Mouse (Mus musculus): ENCODE data around the gene Ntm.

Gene Ntm

DNA sequence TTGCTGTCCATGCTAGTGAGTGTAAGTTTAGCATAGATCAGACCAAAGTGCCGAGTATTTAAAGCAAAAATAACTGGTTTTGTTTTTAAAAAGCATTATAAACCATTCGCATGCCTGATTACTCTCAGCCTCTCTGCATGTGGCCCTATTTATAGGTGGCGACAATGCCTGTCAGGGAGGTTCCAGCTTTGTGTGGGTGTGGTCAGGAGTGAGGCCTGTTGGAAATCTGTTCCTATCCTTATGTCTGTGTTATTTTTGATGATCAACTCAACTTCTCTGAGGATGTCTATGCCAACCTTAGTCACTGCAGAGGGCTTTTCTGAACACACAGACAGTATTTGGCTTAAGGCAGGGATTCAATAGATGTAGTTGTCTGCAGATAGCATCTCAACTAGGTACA, 78.9 kb downstream of the Ntm start:
- DNase-seq (ENCODE audit: low spot score) = no peak

DNA sequence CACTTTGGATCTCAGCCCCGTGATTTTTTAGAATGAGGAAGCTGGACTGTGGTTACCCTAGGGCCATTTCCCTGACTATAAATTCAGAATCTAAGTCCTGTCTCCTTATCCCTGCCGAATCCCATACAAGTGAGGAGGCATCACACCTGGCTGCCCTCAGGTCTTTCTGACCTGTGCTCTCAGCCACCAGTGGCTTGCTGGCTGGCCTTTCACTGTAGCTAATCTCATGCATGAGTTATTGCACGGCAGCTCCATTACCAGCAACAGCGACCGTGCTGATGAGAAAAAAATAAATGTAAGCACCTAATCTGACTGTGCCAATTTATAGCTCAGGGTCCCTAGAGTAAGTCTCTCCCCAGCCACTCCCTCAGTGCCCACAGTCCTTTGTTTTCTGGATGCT, 81.3 kb downstream of the Ntm start:
- DNase-seq (ENCODE audit: low spot score) = no peak

DNA sequence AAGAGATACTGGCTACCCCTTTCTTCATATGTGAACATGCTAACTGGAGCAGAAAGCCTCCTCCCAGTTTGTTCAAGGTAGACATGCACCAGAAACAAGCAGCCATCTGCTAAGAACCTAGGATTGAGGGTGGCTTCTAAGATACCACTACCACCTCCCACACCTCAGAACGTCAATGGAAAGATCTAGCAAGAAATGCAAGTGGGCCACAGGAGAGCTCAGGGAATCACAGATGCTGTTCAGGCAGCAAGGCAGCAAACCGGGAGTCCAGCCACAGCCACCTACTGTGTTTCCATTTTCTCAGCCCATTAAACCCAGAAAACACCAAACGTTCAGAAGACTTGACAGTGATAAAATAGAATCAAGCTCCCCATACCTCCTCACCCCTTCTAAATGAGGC, 85.4 kb downstream of the Ntm start:
- no peak for DNase-seq (ENCODE audit: low spot score)

DNA sequence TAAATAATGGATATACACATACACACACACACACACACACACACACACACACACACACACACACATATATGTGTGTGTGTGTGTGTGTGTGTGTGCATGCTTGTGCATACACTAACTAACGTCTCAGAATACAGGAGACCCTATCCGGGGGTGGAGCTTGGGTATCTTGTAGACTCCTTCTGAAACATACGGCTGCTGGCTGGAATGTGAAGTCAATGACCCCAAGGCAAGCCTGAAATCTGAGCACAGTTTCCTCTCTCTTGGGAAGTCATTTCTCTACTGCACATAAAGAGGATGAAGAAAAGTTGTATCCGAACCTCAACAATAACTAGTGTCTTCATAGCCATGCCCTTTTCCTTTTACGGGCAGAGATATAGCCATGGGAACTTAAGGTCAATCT, 95.2 kb downstream of the Ntm start:
- DNase-seq (ENCODE audit: low spot score) = no peak

DNA sequence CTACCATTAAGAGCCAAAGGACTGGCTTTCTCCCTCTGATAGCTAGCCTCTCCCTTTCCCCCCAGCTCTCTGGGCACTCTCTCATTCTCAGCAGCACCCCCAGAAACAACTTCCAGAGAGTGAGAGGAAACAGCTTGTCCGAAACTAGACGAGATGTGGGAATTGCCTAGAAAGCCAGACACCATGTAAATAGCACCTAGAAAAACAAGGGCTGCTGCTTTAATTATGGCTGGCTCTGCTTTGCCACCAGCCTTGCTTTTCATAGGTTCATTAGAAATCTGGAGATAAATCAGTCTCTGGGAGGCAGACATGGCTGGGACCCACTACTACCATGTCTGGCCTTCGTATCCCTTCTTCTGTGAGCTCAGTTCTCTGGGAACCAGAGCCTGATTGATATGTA, 96.1 kb downstream of the Ntm start:
- no peak for DNase-seq (ENCODE audit: low spot score)

DNA sequence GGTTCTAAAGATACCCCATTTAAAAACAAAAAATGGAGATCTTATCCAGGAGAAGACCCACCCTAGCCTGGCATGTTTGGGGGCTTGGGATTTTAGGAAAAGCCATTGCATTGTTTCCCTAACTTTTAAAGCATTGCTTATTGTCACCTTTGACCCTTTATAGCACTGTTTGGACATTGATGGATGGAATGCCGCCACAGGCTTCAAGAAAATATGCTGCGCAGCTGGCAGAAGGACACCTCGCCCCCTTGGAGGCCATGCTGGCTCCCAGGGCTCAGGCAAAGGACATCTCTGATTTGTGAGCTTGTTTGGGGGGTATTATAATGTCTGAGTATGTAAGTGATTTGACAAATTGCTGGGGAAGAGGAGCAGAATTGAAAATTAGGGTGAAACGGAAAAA, 96.8 kb downstream of the Ntm start:
- DNase-seq (ENCODE audit: low spot score) = no peak

DNA sequence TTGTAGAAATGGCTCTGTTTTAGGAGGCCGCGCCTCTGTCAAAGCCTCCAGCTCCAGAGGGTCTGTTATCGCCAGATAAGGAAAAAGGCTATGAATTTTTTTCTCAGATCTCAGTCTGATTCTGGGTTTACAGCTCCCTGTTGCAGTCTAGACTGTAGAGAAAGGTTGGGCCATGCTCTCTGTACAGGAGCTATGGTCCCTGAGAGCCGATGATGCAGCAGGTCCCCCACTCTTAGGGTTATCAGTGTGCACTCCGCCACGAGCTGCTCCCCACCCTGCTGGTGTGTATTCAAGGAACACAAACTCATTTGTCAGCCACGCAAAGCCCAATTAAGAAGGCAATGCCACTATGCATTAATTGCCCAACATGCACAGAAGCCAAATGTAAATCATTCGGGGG, 97.4 kb downstream of the Ntm start:
- DNase-seq (ENCODE audit: low spot score) = no peak

DNA sequence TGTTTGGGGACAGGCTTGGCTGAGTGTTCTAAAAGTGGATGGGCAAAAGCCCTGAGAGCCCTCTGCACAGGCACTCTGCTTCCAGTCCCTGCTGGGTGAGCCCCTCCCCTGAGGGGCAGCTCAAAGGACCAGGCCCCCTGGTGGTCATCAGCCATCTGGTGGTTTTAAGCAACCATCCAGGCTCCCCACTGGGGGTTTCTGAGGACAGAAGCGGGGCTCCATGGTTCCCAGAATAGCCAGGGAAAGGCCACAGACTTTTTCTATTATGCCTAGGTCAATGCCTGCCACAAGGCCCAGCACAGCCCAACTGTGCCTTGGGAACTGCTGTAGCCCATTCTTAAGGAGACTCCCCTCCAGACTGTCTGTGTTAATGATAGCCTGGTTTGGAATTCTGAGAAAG, 98.1 kb downstream of the Ntm start:
- no peak for DNase-seq (ENCODE audit: low spot score)

DNA sequence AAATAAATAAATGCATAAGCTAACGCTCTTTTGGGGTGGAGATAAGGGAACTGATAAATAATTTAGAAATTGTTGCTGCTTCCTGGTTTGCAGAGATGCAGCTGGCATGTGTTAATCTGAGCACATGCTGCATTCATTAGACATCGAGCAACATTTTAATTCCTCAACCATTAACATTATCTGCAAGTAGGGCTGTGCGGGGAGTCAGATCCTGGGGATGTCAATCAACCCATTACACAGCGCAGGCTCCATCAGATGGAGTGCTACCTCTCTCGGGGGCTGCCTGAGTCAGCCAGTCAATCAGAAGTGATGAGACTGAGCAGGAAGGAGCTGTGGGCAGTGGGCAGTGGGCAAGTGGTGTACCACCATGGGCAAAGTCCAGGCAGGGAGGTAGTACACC, 100.5 kb downstream of the Ntm start:
- no peak for DNase-seq (ENCODE audit: low spot score)

DNA sequence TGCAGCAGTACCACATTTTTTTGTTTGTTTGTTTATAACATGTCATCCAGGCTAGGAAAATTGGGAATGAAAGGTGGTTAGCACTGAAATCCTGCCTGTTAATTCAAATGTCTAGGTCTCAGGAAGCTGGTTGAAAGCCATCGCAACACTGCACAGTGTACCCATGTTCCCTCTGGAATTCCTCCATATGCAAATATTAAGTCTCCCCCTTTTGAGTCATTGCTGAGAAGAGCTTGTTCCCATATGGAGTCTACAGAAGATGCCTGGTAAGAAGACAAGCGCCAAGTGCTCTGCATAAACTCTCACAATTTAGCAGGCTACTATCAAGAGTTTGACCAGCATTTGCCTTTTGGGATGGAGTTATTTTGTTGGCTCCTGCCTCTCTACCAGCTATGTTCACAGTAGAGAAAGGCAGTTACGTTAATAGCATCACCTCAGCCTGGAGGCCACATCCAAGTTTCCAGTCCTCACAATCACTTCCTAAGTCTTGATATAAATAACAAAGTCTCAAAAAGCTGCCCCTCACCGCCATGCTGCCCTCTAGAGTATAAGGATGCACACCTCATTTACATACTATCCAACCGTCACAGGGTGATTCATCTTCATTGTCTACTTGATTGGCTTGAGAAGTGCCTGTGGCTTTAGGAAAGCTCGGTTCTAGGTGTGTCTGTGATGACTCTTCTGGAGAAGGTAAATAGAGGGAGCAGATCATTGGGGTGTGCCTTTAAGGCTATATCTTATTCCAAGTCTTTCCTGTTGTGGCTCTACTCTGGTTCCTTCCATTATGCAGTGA, 103.5 kb downstream of the Ntm start:
- no peak for DNase-seq (ENCODE audit: low spot score)

DNA sequence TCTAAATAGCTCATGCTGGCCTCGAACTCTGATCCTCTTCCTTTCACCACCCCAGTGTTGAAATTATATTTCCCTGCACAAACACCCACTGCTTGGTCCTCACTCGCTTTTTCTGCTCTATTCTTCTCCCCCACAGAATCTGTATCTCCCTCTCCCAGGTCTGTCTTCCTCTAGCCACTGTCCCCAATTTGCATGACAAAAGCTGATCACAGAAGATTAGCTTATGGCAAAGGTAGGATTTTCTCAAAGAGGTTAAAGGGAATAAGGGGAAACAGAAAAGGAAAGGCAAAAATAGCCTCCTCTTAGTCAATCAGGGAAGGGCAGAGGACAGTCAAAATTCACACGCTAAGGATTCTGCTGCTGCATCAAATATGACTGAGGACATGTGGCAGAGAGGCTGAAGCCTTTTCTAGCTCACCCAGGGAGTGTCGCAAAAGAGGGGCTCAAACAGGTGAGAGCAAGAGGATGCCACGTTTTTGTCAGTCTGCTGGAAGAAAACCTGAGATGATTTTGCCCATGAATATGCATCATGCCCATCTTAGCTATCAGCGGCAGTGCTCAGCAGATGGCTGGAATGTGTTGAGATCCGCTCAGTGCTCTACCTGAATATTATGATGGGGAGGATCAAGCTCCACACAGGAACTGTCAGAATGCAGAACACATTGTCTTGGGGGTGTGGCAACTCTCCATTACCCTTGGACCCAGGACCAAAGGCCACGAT, 114.0 kb downstream of the Ntm start:
- no peak for DNase-seq (ENCODE audit: low spot score)

DNA sequence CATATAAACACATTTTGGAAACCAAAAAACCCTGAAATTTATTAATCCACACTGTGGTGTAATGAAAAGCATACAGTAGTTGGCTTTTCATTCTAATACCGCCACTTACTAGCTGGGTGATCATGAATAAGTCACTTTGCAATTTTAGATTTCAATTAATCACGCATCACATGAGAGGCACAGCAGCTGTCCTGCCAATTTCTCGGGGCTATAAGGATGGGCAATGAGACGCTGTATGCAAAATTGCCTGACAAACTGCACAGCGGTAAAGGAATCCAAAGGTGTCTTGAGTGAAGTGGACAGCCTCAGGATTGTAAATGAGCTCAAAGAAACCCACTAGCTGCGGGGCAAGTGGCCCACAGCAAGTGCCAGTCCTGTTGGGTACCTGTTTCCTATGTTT, 125.6 kb downstream of the Ntm start:
- no peak for DNase-seq (ENCODE audit: low spot score)

DNA sequence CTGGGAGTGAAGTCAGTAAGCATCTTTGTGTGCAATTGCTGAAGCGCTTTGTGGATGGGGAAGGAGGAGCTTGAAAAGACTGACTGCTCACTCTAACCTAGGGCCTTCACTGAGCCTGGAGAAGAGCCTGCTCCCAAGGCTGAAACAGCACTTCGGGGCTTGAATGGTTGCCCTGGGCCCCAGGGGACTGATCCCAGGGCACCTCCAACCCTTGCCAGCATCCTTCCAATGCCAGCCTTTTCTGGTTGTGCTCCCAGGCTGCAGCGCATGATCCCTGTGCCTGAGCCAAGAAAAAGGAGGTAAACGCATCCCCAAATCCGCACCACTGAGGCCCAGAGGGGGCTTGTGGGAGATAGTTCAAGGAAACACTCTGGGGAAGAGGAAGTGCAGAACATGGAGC, 128.0 kb downstream of the Ntm start:
- peak; percentile 3 for DNase-seq (ENCODE audit: low spot score)

DNA sequence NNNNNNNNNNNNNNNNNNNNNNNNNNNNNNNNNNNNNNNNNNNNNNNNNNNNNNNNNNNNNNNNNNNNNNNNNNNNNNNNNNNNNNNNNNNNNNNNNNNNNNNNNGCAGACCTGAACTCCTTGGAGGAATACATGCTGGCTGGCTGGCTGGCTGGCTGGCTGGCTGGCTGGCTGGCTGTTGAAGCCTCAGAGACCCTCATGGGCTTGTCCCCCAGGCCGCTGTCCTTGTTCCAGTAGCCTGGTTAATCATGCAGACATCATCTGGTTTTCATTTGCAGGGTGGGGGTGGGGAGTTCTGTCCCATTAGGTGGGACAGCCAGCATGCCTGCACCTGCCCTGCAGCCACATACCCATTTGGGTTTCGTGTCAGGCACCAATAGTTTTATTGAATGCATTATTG, 129.2 kb downstream of the Ntm start:
- DNase-seq (ENCODE audit: low spot score) = no peak

DNA sequence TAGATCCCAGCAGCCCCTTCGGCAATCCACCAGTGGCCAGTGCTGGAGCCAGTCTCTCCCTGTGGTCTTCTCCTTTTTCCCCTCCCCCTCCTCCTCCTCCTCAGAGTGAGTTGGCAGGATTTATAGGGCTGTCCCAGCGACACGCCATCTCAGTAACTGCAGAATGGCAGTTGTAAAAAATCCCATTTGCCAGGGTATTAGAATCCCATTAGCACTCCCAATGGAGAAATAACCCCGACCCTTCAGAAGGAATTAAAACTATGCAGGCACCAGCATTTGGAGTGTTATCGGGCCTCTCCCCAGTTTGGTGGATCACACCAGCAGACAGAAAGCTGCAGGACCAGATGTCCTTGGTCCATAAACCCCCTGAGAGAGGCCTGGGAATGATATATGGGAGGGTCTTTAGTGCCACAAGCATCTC, 135.7 kb downstream of the Ntm start:
- DNase-seq (ENCODE audit: low spot score) = no peak

DNA sequence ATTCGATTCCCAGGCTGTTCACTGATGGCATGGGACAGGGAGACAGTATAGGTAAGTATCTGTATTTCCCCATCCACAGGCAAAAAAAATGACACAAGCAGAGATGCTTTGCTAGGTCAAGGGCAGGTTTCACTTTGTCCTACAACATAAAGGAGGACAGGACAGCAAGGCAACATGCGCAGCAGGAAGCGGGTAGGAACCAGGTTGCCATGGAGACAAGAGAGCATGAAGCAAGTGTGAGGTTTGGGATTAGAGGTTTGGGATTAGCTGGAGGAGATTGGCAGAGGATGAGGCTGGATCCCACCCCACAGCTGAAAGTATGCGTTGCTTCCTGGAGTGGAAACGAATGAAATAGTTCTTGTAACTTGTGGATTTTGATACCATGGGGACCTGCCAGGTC, 137.7 kb downstream of the Ntm start:
- DNase-seq (ENCODE audit: low spot score) = no peak

DNA sequence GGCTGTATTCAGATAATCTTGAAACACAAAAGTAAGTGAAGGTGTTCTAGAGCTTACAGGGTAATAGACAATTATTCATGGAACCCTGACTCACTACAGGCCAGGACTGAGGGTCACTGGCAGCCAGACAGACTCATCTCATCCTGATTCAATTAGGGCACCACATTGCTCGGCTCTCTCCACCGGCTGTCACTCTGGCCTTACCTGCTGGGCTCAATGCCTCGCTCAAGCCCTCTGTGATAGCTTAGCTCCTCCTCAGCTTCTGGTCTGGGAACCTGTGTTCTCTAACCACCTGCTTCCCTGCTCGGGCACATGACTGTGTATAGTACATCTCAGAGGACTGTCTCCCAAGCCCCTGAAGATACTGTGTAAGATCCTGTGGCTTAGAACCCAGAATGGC, 139.2 kb downstream of the Ntm start:
- no peak for DNase-seq (ENCODE audit: low spot score)

DNA sequence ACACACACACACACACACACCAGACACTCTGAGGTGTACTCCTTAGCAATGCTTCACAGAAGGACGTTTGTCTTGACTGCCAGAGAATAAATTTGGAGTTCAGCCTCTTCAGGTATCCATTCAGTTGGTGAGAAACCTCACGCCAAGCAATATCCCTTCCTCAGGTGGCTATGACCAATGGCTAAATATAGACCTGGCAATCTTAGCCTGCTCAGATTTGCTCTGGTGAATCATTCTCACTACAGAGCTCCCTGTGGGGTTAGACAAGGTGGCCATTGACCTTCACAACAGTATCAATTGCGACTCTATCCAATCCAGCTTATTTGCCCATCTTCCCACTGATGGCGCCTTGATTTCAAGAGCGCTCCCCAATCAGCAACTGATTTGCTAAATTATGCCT, 150.3 kb downstream of the Ntm start:
- no peak for DNase-seq (ENCODE audit: low spot score)

DNA sequence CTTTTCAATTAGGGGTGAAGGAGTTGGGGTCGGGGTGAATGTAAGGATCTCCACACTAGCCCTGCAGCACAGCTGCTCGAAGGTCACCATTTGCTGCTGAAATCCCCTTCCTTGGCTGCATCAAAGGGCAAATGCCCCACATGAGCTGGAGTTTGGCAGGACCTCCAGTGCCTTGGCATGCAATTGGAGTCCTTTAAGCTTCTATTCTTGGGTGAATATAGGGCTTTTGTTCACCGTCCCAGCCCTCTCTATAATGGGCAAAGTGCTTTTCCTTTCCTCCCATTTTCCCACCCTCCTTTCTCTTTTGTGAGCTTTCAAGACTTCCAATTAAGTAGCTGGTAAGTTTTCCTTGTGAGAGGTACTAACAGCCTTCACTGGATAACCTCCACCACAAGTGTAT, 156.2 kb downstream of the Ntm start:
- no peak for DNase-seq (ENCODE audit: low spot score)

DNA sequence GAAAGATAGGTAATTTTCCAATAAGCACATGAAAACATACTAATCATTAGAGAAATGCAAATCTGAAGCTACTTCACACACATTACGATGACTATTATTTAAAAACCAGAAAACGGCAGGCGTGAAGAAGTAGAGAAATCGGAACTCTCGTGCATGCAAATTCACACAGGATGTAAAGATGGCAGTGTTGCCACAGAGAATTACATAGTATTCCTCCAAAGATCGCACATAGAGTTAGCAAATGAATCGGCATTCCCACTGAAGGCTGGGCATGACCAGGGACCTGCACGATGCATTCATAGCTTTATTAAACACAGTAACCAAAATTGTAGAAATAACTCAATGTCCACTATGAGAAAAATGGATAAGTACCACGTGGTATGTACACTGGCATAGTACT, 158.5 kb downstream of the Ntm start:
- DNase-seq (ENCODE audit: low spot score) = no peak

DNA sequence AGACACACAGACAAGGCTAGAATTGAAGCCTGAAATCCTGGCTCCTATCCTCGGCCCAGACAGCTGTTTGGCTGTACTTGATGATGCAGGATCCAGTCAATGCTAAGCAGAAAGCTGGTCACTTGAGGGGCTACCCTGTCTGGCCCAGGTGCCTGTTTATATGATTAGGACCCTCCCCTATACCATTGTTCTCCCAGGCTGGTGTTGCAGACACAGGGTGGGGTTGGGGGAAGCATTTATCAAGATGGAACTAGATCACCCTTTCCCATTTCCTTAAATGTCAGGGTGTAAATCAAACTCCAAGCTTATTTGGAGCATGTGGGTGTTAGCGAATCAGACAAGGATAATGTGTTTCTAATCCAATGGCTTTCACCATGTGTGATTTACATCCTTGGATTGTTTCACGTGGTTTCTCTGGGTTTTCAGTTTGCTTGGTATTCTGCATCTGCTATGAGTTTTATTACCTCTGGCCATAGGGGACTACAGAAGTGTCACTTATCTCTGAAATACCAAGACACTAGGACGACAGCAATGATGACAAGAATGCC, 159.1 kb downstream of the Ntm start:
- DNase-seq (ENCODE audit: low spot score) = no peak

DNA sequence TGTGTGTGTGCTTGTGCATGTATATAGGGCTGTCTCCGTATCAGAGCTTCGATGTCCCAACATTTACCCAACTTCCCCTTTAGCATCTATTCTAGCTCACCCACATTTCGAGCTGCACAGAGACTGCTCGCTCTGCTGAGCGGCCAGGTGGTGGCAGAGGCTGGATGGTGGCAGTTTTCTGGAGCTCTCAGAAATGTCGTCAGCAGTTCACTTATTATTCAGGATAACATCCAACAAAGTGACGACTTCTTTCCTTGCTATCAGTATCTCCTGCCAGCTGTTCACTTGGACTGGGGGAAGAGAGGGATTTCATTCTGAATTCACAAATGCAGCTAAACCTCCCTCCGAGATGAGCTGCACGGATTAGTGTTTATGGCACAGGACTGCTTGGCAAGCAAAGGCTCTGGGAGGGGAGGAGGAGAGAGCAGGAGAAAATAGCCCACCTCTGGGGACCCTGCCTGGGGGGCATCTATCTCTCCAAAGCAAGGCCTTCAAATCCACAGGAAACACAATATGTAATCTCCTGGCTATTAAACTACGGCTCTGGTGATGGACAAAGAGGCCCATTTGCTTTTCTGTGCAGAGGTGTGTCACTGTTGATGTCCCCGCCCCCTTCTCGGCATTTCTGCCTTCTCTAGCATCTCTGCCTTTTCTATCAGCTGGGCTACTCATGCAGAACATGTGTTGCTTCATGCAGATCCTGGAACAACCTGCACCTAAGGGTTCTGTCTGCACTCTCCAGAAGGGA, 159.8 kb downstream of the Ntm start:
- no peak for DNase-seq (ENCODE audit: low spot score)

Data from ovary, postnatal 14 days (tissue).